Mouse (Mus musculus): ENCODE data around the gene Cpeb3.

DNA sequence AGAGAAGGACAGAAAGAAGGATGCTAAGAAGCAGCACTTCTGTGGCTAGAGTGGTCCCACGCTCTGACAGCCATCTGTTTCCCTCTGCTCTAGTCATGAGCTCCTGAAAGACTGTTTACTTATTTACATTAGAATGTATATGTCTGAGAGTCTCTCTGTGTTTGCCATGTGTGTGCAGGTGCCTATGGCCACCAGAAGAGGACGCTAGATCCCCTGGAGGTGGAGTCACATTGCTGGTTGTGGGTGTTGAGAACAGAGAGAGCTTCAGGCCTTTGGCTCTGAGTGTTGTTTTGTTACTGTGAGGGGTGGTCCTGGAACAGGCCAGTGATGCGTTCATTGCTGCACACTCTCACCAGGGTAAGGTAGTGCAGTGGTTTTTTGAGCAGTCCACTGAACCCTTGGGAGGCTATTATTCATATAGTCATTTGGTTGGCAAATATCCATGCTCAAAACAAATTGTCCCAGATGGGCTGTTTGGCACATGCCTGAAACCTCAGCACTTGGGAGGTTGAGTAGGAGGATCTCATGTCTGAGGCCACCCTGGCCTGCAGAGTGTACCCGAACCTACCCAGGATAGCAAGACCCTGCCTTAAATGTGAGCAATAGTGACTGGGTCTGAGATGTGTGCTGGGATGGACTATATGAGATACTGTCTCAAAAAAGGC, 112.6 kb downstream of the Cpeb3 start:
- TF ChIP-seq CTCF (IDR thresholded peaks at IDR 0.05; ENCODE audit: extremely low read depth, insufficient read depth, insufficient read length, insufficient replicate concordance) (no peak), POLR2A (IDR thresholded peaks at IDR 0.05; ENCODE audit: low read depth, low read length) (no peak)

Measured in spleen, adult 2 months (tissue).